Mouse (Mus musculus) forebrain, embryonic 14.5 days (tissue): Measurements from ENCODE around the gene Rnf34. TPM values are rescaled to one million over a fixed set of nuclear protein-coding genes. Genes with fewer than 3 reads are reported as not detected.
A peak's percentile ranks its signal among the peaks of the same experiment; 100 is the strongest.

Source experiments
- ATAC-seq: fragments of 200-750 bp; cut with Nextera tagmentation; 2 replicates; pipeline ENCODE4 v1.8.0; 2017; ENCODE audit warnings: mild to moderate bottlenecking, moderate library complexity
- DNase-seq: peaks from one replicate; pipeline ENCODE4 v3.0.0-alpha.2; 2015; ENCODE audit warnings: low spot score
- H3K27ac ChIP-seq: fragments of 300-500 bp; sonication (generic); 2 replicates; pipeline ENCODE4 v1.5.1; 2014; ENCODE audit warnings: low read depth, mild to moderate bottlenecking, control low read depth, low read length, moderate library complexity
- H3K27me3 ChIP-seq: fragments of 300-500 bp; sonication (generic); replicated peaks from 2 replicates; pipeline ENCODE4 v1.6.1; 2014; ENCODE audit warnings: low read length, control low read depth, mixed read lengths; ENCODE audit not compliant: control insufficient read depth, insufficient read depth
- H3K36me3 ChIP-seq: fragments of 300-500 bp; sonication (generic); 2 replicates; pipeline ENCODE4 v1.6.1; 2014; ENCODE audit warnings: low read length, control low read depth; ENCODE audit not compliant: control insufficient read depth, insufficient read depth
- H3K4me1 ChIP-seq: fragments of 300-500 bp; sonication (generic); 2 replicates; pipeline ENCODE4 v1.6.1; 2014; ENCODE audit warnings: antibody characterized with exemption, low read length, control low read depth; ENCODE audit not compliant: control insufficient read depth, insufficient read depth
- H3K4me2 ChIP-seq: fragments of 300-500 bp; sonication (generic); 2 replicates; pipeline ENCODE4 v1.6.1; 2014; ENCODE audit warnings: mild to moderate bottlenecking, control low read depth, low read length
- H3K4me3 ChIP-seq: fragments of 300-500 bp; sonication (generic); 2 replicates; pipeline ENCODE4 v1.5.1; 2014; ENCODE audit warnings: low read depth, low read length, control low read depth
- H3K9ac ChIP-seq: fragments of 300-500 bp; sonication (generic); 2 replicates; pipeline ENCODE4 v1.6.1; 2014; ENCODE audit warnings: mild to moderate bottlenecking, low read length, control low read depth, moderate library complexity
- H3K9me3 ChIP-seq: fragments of 300-500 bp; sonication (generic); replicated peaks from 2 replicates; pipeline ENCODE4 v1.6.1; 2016; ENCODE audit warnings: low read length, control low read depth, mixed read lengths; ENCODE audit not compliant: control insufficient read depth
- WGBS: fragments of 180-500 bp; shearing (Covaris S2); extraction: QIAGEN DNeasy Blood & Tissue Kit; methylation state at CpG from one replicate; pipeline ENCODE4 v1.1.7; 2014; 5-methylcytosine and 5-hydroxymethylcytosine counted together
- polyA plus RNA-seq: library from polyadenylated mRNA; unstranded; fragments of >200 nt; fragmentation: Nextera tagmentation; extraction: Ambion mirVana; gene quantifications from 2 replicates; pipeline ENCODE4 v1.2.1, GENCODE M21; 2014

Gene Rnf34
- 48.9 and 54.3 TPM in 2 replicates for polyA plus RNA-seq

DNA sequence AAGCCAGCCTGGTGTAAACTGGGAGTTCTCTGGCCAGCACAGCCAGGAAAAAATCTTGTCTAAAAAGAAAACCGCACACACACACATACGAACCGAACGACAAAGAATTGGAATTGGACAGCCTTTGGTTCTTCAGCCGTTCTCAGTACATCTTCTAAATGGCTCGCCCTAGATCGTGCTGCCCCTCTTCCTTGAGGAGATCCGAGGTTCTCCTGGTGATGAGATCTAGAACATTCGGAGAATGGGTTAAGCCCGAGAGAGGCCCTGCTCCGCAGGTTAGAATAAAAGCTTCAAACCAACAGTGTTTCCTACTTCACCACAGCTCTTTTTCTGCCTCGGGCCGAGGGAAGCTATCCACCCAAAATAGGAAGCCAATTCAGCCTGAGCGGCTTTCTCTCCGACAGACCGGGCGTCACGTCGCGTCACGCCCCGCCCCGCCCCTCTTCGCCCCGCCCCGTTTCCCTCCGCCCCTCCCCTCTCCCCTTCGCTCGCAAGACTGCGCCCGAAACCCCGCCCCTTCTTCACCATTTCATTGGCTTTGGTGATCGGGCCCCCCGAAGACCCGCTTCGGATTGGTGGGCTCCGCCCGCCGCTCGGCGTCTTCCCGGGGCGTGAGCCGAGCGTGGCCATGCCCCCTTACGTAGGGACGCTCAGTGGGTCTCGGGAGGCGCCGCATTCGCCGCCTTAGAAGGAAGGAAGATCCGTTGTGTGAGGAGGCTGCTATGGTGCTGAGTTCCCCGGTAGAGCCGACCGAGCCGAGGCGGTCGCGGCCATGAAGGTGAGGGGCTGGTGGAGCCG is at the start of gene Rnf34:
Gene Rnf34 (plus strand): TSS at position 528 of the 798 bp plus-strand sequence.
- peak within 1 kb of the TSS; percentile 70 for H3K4me3 ChIP-seq
- ATAC-seq, result peak; percentile 100

GRCm38 (mm10) chr5:122800345-122801010 is 49.4 kb upstream of the Rnf34 start:
- Histone ChIP-seq H3K4me2 (no peak overlapping the region), H3K36me3 (peaks cover 96% of the 10 kb centered on the region), H3K27me3 (no peaks in the 10 kb centered on the region), H3K4me1 (peaks cover 8% of the 10 kb centered on the region; the same call in 1 of the 2 replicates), H3K4me3 (no peak overlapping the region), H3K27ac (peak overlapping the region; percentile 65; the same call in 1 of the 2 replicates), H3K9ac (no peak overlapping the region), H3K9me3 (no peaks in the 10 kb centered on the region)
- 78% methylated on average over 13 of the region's 13 CpGs for WGBS
- ATAC-seq (no peak), DNase-seq (no peak)

More for the DNA sequence above, at the start of gene Rnf34:
- Histone ChIP-seq H3K4me1 (peaks cover 12% of the 10 kb centered on the region), H3K27me3 (no peaks in the 10 kb centered on the region), H3K36me3 (no peaks in the 10 kb centered on the region), H3K27ac (peak within 1 kb of the TSS; percentile 86), H3K4me2 (peak within 1 kb of the TSS; percentile 96), H3K9ac (peak within 1 kb of the TSS; percentile 85), H3K9me3 (no peaks in the 10 kb centered on the region)
- peak; percentile 100 for DNase-seq
- WGBS, result under 1% methylated on average over 60 of the region's 61 CpGs

- no peak for DNase-seq
- Histone ChIP-seq H3K27me3 (no peaks in the 10 kb centered on the region), H3K4me2 (no peak overlapping the region), H3K27ac (no peak overlapping the region), H3K9ac (no peak overlapping the region), H3K9me3 (no peaks in the 10 kb centered on the region), H3K36me3 (peaks cover 96% of the 10 kb centered on the region), H3K4me3 (no peak overlapping the region), H3K4me1 (peaks cover 8% of the 10 kb centered on the region; the same call in 1 of the 2 replicates)
- no peak for ATAC-seq
- WGBS, result 95% methylated on average over 8 of the region's 8 CpGs
Measured at GRCm38 (mm10) chr5:122801684-122802083, 48.2 kb upstream of the Rnf34 start.

GRCm38 (mm10) chr5:122802706-122803105 is 47.1 kb upstream of the Rnf34 start:
- H3K9ac ChIP-seq, result no peak overlapping the region
- no peak overlapping the region for H3K4me2 ChIP-seq
- ATAC-seq (no peak), DNase-seq (no peak)
- H3K4me3 ChIP-seq, result no peak overlapping the region
- H3K9me3 ChIP-seq, result no peaks in the 10 kb centered on the region
- WGBS, result 82% methylated on average over 9 of the region's 9 CpGs
- peaks cover 99% of the 10 kb centered on the region for H3K36me3 ChIP-seq
- no peaks in the 10 kb centered on the region for H3K27me3 ChIP-seq
- peaks cover 8% of the 10 kb centered on the region; the same call in 1 of the 2 replicates for H3K4me1 ChIP-seq
- H3K27ac ChIP-seq, result no peak overlapping the region

DNA sequence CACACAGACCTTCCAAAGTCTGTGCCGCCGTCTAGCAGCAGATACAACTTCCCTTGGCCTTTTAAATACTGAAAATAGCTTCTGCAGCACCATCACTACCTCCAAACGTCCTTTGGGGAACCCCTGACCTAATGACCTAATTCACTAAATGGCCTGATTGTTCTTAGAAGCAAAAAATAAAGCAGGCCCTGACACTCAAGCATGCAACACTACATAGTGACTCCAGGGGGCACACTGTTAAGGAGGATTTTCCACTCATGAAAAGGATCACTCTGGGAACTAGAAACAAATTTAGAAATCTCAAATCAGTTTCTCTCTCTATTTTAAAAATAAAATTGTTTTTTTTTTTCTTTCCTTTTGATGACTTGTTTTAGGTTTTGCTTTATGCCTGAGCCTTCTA is 44.3 kb upstream of the Rnf34 start:
- no peak for ATAC-seq
- Histone ChIP-seq H3K9ac (no peak overlapping the region), H3K36me3 (peaks cover 95% of the 10 kb centered on the region), H3K4me3 (no peak overlapping the region), H3K4me1 (no peaks in the 10 kb centered on the region), H3K27me3 (no peaks in the 10 kb centered on the region), H3K4me2 (no peak overlapping the region), H3K9me3 (no peaks in the 10 kb centered on the region), H3K27ac (no peak overlapping the region)
- 57% methylated on average over 3 of the region's 3 CpGs for WGBS
- DNase-seq, result no peak

GRCm38 (mm10) chr5:122811364-122812079 is 38.3 kb upstream of the Rnf34 start:
- H3K36me3 ChIP-seq, result peaks cover 84% of the 10 kb centered on the region
- no peak overlapping the region for H3K4me2 ChIP-seq
- ATAC-seq (no peak), DNase-seq (peak; percentile 70)
- no peaks in the 10 kb centered on the region for H3K4me1 ChIP-seq
- 91% methylated on average over 9 of the region's 9 CpGs for WGBS
- H3K27ac ChIP-seq, result no peak overlapping the region
- H3K9ac ChIP-seq, result no peak overlapping the region
- H3K9me3 ChIP-seq, result no peaks in the 10 kb centered on the region
- H3K27me3 ChIP-seq, result no peaks in the 10 kb centered on the region
- no peak overlapping the region for H3K4me3 ChIP-seq

- no peak overlapping the region for H3K27ac ChIP-seq
- peaks cover 84% of the 10 kb centered on the region for H3K36me3 ChIP-seq
- no peaks in the 10 kb centered on the region for H3K4me1 ChIP-seq
- no peaks in the 10 kb centered on the region for H3K9me3 ChIP-seq
- 88% methylated on average over 3 of the region's 3 CpGs for WGBS
- H3K9ac ChIP-seq, result no peak overlapping the region
- ATAC-seq (no peak), DNase-seq (no peak)
- H3K4me3 ChIP-seq, result no peak overlapping the region
- H3K27me3 ChIP-seq, result no peaks in the 10 kb centered on the region
- H3K4me2 ChIP-seq, result no peak overlapping the region
Measured at GRCm38 (mm10) chr5:122812699-122813098, 37.1 kb upstream of the Rnf34 start.

DNA sequence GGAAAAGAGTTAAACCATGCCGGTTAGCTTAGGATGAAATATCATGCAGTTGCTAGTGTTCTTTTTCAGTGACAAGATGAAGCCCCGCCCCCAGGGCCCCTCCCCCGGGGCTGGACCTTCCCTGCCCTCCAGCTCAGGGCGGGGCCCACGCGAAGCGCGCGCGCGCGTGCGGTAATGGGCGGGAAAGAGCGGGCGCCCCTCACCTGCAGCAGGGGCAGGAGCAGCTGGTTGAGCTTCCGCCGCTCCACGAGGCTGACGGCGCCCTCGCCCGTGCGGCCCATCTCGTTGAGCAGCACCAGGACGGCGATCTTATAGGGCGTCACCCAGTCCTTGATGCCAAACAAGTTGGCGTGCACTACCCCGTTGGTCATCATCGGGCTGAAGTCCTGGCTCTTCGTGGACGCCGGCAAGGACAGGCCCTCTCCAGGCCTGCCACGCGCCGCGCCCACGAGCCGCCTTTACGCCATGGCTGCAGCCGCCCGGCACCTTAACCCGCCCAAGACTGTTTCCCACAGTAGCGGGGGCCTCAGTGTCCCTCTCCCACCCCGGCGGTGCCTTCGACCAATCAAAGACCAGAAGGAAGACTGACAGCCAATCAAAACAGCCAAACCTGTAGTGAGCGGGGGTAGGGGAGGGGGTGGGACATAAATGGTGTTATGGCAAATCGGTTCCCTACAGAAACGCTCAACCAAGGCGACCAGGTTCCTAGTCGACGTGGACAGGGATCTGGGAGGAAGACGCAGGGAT is 28.9 kb upstream of the Rnf34 start, which contains the start of gene Anapc5:
Gene Anapc5 (minus strand): TSS at position 563 of the 747 bp plus-strand sequence.
- no peaks in the 10 kb centered on the region for H3K9me3 ChIP-seq
- peak; percentile 99 for DNase-seq
- H3K36me3 ChIP-seq, result peaks cover 32% of the 10 kb centered on the region
- peak within 1 kb of the TSS; percentile 97 for H3K27ac ChIP-seq
- H3K4me2 ChIP-seq, result peak within 1 kb of the TSS; percentile 56
- WGBS, result under 1% methylated on average over 55 of the region's 55 CpGs
- peak; percentile 100 for ATAC-seq
- peak within 1 kb of the TSS; percentile 88 for H3K9ac ChIP-seq
- H3K4me1 ChIP-seq, result peaks cover 9% of the 10 kb centered on the region
- no peaks in the 10 kb centered on the region for H3K27me3 ChIP-seq
- H3K4me3 ChIP-seq, result peak within 1 kb of the TSS; percentile 91
